Mouse (Mus musculus): ENCODE measurements around the gene Map3k9.

Map3k9 gene

GRCm38 (mm10) chr12:81787262-81787661, 6.3 kb upstream of the Map3k9 start:
- DNase-seq (ENCODE audit: low read depth, low spot score): no peak

DNA sequence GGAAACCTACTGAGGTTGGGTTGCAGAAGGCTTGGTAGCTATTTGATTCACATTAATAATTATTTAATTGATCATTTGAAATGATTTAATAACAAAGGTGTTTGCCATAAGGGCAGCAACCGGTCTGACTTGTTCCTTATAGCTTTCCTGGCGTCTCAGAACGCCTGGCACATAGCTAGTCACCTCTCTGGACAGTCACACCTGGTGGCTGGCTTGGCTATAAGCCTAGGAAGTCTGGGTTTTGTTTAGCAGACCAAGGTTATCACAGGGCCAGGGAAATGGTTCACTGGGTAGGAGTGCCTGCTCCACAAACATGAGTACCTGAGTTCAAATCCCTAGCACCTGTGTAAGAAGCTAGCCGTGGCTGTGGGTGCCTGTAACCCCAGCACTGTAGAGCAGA, 2.3 kb upstream of the Map3k9 start:
- no peak for DNase-seq (ENCODE audit: low read depth, low spot score)

DNA sequence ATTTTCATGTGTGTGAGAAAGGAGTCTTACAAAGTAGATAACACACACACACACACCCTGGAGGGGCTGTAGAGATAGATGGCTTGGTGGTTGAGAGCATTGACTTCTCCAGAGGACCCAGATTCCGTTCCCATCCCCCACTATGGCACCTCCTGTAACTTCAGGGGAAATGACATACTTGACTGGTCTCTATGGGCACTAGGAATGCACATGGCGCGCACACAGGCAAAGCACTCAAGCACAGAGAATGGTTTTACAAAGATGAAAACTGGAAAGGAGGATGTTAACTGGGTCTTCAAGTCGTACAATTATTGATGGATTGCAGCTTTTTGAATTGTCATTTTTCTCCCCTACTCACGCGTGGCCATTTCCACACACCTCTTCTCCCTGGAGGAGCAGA, 1.6 kb upstream of the Map3k9 start:
- DNase-seq (ENCODE audit: low read depth, low spot score): no peak

DNA sequence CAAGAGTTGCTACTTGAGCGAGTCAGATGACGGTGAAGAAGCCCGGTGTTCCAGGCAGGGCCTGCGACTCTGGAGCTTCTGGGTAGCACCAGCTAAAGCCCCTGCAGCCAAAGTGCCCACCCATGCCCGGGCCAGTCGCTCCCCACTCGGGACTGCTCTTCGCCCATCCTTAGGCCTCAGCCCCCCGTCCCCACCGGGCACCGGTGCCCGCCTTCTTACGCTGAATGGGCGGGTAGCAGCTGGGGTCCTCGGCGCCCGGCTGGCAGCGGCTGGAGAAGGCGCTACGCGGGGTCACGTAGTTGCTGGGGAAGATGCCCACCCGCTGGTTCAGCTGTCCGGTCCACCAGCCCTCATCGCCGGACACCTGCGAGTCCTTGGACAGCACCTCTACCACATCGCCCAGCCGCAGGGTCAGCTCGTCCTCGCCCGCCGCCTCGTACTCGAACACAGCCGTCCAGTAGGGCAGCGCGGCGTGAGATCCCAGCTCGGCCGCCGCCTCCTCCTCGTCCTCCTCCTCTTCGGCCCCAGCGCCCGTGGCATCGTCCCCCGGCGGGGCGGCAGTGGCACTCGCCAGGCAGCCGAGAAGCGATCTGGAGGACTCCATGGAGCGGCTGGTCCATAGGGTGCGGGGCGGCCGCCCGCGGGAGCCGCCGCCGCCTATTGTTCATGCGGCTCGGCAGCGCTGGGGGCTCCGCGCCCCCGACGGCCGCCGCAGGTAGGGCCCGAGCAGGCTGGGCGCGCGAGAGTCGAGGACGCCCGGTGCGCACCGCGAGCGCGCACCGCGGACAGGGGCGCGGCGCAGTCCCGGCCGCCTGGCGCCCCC, 493 bp downstream of the Map3k9 start:
- DNase-seq (ENCODE audit: low read depth, low spot score): no peak

DNA sequence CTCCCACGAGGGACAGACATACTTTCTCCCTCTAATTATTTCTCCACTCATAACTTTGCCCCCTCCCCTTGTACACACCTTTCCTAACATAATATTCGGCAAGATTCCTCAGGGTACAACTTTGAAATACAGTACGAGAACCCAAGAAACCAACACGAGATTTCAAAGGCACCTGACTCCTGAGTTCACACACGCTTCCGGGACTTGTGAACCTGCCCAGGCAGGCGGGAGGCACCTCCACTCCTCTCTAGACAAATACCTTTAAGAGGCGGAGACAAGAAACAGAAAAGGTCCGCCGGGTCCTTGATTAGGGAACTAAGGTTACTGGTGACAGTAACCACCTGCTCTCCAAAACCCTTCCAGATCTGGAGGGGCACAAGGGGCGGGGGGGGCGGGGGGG, 1.1 kb downstream of the Map3k9 start:
- DNase-seq (ENCODE audit: low read depth, low spot score): peak; percentile 29

- DNase-seq (ENCODE audit: low read depth, low spot score): peak; percentile 62
Observed at GRCm38 (mm10) chr12:81776191-81776590, 4.8 kb downstream of the Map3k9 start.

DNA sequence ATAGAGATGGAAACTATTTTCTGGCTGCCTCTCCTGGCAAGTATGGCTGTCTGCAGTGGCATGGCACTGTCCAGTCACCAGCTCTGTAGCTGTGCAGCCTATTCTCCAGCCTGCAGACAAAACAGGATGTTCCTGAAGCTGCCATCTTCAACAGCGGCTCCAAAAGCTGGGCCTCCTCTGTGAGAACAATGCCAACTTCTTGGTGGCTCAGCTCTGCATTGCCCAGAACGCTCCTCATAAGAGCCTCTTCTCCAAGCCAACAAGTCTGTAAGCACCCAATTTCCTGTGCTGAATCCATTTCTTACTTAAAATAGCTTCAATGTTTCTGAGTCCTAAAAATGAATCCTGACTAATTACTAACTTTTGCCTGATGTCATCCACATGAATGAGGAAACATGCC, 5.3 kb downstream of the Map3k9 start:
- DNase-seq (ENCODE audit: low read depth, low spot score): no peak

GRCm38 (mm10) chr12:81774186-81774585, 6.8 kb downstream of the Map3k9 start:
- no peak for DNase-seq (ENCODE audit: low read depth, low spot score)

DNA sequence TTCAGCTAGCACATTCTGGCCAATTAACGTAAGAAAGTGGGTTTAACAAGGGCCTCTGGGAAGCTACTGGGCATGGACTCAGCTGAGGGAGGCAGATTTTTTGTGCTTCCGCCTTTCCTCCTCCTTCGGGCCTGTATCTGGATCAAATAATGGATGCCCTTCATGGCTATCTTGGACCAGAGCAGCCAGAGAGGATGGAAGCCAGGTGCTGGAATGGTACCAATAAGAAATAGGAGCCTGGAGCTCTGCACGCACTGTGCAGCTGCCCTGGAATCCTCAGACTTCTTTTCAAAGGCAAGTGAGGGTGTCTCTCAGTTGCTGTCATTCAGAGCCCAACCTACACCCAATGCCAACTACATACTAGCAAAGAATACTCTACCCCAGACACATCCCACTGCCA, 11.5 kb downstream of the Map3k9 start:
- no peak for DNase-seq (ENCODE audit: low read depth, low spot score)

- no peak for DNase-seq (ENCODE audit: low read depth, low spot score)
Observed at GRCm38 (mm10) chr12:81765386-81765785, 15.6 kb downstream of the Map3k9 start.

- DNase-seq (ENCODE audit: low read depth, low spot score): no peak
Observed at GRCm38 (mm10) chr12:81764370-81764769, 16.6 kb downstream of the Map3k9 start.

DNA sequence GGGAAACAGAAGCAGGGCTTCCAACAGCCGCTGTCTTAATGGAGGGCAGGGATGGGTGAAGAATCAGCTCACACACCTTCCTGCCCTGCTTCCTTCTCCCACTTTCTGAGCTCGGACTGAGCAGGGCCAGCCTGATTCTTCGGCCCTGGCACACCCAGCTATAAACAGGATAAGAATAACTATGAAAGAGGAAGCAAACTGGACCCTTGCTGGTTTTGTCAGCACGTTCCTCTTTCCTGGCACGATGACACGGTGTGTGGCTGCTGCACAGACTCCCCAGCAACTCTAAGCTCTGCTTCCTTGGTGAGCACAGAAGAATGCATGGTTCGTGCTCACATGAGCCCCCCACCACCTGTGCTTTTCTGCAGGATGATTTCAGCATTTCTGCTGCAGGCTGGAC, 26.3 kb downstream of the Map3k9 start:
- DNase-seq (ENCODE audit: low read depth, low spot score): no peak

DNA sequence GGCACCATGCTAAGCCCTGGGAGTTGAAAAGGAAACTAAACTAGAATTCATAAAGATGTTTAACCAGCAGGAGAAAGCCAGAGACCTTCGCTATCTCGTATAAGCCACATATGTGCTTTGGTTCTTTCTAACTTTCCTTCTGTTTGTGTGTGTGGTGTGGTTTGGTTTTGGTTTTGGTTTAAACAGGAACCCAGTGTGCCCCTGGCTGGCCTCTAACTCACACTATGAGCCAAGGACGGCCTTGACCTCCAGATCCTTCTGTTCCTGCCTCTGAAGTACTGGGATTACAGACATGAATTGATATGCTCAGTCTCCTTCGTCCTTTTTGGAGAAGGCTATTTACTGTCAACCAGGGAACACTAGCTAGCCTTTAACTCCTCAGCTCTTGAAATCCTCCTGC, 29.9 kb downstream of the Map3k9 start:
- no peak for DNase-seq (ENCODE audit: low read depth, low spot score)

DNA sequence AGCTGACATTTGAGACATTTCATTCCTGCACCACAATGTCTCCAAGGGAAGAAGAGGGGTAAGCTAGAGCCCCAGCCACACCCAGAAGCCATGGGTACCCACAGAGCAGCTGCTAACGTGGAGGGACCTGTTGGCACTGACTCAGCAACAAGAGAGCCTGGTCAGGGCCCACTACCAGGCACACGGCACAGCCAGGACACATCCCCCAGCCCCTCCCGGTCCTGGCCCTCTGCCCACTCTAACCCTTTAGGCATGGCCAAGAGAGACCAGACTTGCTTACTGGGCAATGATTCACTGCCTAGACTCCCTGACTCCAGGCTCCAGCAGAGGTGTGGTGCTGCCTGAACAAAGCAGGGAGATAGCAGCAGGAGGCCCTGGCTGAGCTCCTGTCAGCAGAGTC, 32.1 kb downstream of the Map3k9 start:
- no peak for DNase-seq (ENCODE audit: low read depth, low spot score)

- DNase-seq (ENCODE audit: low read depth, low spot score): no peak
Observed at GRCm38 (mm10) chr12:81748021-81748576, 32.9 kb downstream of the Map3k9 start.

- DNase-seq (ENCODE audit: low read depth, low spot score): no peak
Observed at GRCm38 (mm10) chr12:81746400-81747024, 34.5 kb downstream of the Map3k9 start.

- DNase-seq (ENCODE audit: low read depth, low spot score): no peak
Observed at GRCm38 (mm10) chr12:81735246-81736070, 45.5 kb downstream of the Map3k9 start.

GRCm38 (mm10) chr12:81726246-81726822, 54.6 kb downstream of the Map3k9 start:
- DNase-seq (ENCODE audit: low read depth, low spot score): no peak

DNA sequence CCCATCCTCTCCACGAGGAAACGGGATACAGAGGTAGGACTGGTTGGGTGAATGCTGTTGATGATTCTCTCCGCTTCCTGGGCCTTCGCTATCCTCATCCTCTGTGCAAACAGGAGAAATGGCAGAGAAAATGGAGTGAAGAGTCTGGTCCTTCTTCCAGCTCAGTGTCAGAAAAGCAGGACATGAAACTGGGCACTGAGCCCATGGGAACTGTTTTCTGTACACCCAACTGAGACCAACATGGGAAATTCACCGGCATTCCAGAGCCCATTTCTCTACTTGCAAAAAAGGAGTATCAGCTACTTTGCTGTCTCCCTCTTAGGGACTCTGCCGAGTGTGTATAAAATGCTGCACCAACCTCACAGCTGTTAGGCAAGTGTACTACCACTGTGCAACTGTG, 56.2 kb downstream of the Map3k9 start:
- no peak for DNase-seq (ENCODE audit: low read depth, low spot score)

DNA sequence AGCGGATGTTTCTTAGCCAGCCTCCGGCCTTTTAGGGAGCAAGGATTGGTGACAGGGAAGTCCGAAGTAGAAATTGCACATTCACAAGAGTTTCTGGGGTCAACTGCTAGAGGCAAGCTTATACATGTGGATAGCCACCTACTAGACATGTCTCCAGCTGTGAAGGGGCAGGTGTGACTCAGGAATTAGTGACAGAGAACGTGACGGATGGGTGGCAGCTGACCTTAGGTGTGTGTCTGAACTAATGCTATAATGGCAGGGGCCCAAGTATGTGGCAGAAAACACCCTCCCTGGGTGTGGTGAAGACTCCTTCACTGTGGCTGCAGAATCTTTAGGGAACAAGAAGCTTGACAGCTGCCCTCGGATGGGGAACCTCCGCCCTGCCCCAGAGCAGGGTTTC, 57.6 kb downstream of the Map3k9 start:
- DNase-seq (ENCODE audit: low read depth, low spot score): no peak

DNA sequence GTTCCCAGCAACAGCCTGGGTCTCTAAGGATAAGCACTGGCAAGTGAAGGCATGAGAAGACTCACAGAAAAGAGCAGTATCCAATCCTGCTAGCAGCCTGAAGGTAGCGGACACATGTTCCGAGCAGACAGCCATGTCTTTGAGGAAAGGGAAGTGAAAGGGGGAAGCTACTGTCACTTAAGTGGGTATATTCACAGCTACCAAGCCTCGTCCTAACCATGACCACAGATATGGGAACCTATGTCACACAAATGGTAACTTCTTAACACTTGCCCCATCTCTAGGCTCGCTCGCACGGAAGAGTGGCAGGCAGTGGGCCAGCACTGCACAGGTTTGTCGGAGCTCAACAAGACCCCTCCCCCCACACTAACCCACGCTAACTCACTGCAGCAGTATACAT, 61.3 kb downstream of the Map3k9 start:
- DNase-seq (ENCODE audit: low read depth, low spot score): no peak

DNA sequence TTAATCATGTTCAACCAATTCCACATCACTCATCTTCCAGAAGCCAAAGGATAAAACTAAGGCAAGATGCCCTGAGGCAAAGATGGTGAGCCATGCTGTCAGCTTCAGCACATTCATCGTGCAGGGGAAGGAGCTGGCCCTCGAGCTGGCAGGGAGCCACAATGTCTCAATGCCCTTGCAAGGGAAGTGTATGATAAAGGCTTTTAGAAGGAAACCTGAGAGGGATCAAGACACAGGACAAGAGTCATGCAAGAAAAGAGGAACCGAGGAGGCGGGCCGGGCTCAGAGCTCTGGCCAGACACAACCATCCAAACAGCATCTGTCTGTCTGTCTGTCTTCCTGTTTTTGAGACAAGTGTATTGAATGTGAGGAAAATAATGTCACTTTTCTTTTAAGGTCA, 61.8 kb downstream of the Map3k9 start:
- DNase-seq (ENCODE audit: low read depth, low spot score): no peak

Measured in forelimb bud, embryonic 11.5 days (tissue).